Mouse (Mus musculus): Measurements from ENCODE around the gene Il18r1. TPM values are rescaled to one million over a fixed set of nuclear protein-coding genes. Genes with fewer than 3 reads are reported as not detected.
A peak's percentile ranks its signal among the peaks of the same experiment; 100 is the strongest.

Il18r1 gene
- polyA plus RNA-seq, 1 experiment, result 9.2 TPM

- WGBS, result 20% methylated on average over 4 of the region's 4 CpGs
- Histone ChIP-seq H3K27ac (ENCODE audit: control insufficient read depth, insufficient read depth, low read depth, low read length, poor library complexity) (peak overlapping the region; percentile 67), H3K4me1 (ENCODE audit: control insufficient read depth, insufficient read depth, low read length) (peaks cover 2% of the 10 kb centered on the region; the same call in 1 of the 2 replicates), H3K4me3 (replicated peaks; ENCODE audit: control insufficient read depth, low read depth, low read length) (no peak overlapping the region)
- TF ChIP-seq POLR2A (IDR thresholded peaks at IDR 0.05; ENCODE audit: borderline replicate concordance, control insufficient read depth, low read depth, low read length), result no peak
- no peak for TF ChIP-seq CTCF (IDR thresholded peaks at IDR 0.05; ENCODE audit: control insufficient read depth, insufficient read depth, low read length)
These were observed 35.8 kb downstream of the Il18r1 start for GRCm38 (mm10) chr1:40501126-40501525.

- 12% methylated on average over 11 of the region's 11 CpGs for WGBS
- TF ChIP-seq CTCF (IDR thresholded peaks at IDR 0.05; ENCODE audit: control insufficient read depth, insufficient read depth, low read length), result no peak
- no peak for TF ChIP-seq POLR2A (IDR thresholded peaks at IDR 0.05; ENCODE audit: borderline replicate concordance, control insufficient read depth, low read depth, low read length)
- Histone ChIP-seq H3K27ac (ENCODE audit: control insufficient read depth, insufficient read depth, low read depth, low read length, poor library complexity) (peak overlapping the region; percentile 87), H3K4me1 (ENCODE audit: control insufficient read depth, insufficient read depth, low read length) (peaks cover 2% of the 10 kb centered on the region; the same call in 1 of the 2 replicates), H3K4me3 (replicated peaks; ENCODE audit: control insufficient read depth, low read depth, low read length) (peak overlapping the region; percentile 32)
These were observed 36.4 kb downstream of the Il18r1 start for GRCm38 (mm10) chr1:40501546-40502398.

- Histone ChIP-seq H3K4me3 (replicated peaks; ENCODE audit: control insufficient read depth, low read depth, low read length) (no peak overlapping the region), H3K27ac (ENCODE audit: control insufficient read depth, insufficient read depth, low read depth, low read length, poor library complexity) (no peak overlapping the region), H3K4me1 (ENCODE audit: control insufficient read depth, insufficient read depth, low read length) (peaks cover 2% of the 10 kb centered on the region; the same call in 1 of the 2 replicates)
- WGBS, result 22% methylated on average over 5 of the region's 5 CpGs
- TF ChIP-seq POLR2A (IDR thresholded peaks at IDR 0.05; ENCODE audit: borderline replicate concordance, control insufficient read depth, low read depth, low read length) (no peak), CTCF (IDR thresholded peaks at IDR 0.05; ENCODE audit: control insufficient read depth, insufficient read depth, low read length) (no peak)
These were observed 39.2 kb downstream of the Il18r1 start for GRCm38 (mm10) chr1:40504548-40504947.

- Histone ChIP-seq H3K27ac (ENCODE audit: control insufficient read depth, insufficient read depth, low read depth, low read length, poor library complexity) (peak within 1 kb of the TSS; percentile 69; the same call in 1 of the 2 replicates), H3K4me1 (ENCODE audit: control insufficient read depth, insufficient read depth, low read length) (no peaks in the 10 kb centered on the region), H3K4me3 (replicated peaks; ENCODE audit: control insufficient read depth, low read depth, low read length) (peak within 1 kb of the TSS; percentile 56)
- WGBS, result 2% methylated on average over 9 of the region's 9 CpGs
- TF ChIP-seq CTCF (IDR thresholded peaks at IDR 0.05; ENCODE audit: control insufficient read depth, insufficient read depth, low read length), result no peak
- no peak for TF ChIP-seq POLR2A (IDR thresholded peaks at IDR 0.05; ENCODE audit: borderline replicate concordance, control insufficient read depth, low read depth, low read length)
These were observed 49.7 kb downstream of the Il18r1 start, which contains the start of gene Il18rap for GRCm38 (mm10) chr1:40514851-40515585. Gene Il18rap (plus strand): TSS chr1:40515362.

GRCm38 (mm10) chr1:40516364-40516763, 51.0 kb downstream of the Il18r1 start:
- peak overlapping the region; percentile 39 for H3K4me3 ChIP-seq (replicated peaks; ENCODE audit: control insufficient read depth, low read depth, low read length)
- no peak overlapping the region for H3K27ac ChIP-seq (ENCODE audit: control insufficient read depth, insufficient read depth, low read depth, low read length, poor library complexity)
- no peaks in the 10 kb centered on the region for H3K4me1 ChIP-seq (ENCODE audit: control insufficient read depth, insufficient read depth, low read length)
- WGBS, result 34% methylated on average over 6 of the region's 6 CpGs
- TF ChIP-seq POLR2A (IDR thresholded peaks at IDR 0.05; ENCODE audit: borderline replicate concordance, control insufficient read depth, low read depth, low read length), result no peak
- TF ChIP-seq CTCF (IDR thresholded peaks at IDR 0.05; ENCODE audit: control insufficient read depth, insufficient read depth, low read length), result no peak

GRCm38 (mm10) chr1:40522918-40523317, 57.6 kb downstream of the Il18r1 start:
- no peak for TF ChIP-seq POLR2A (IDR thresholded peaks at IDR 0.05; ENCODE audit: borderline replicate concordance, control insufficient read depth, low read depth, low read length)
- no peak for TF ChIP-seq CTCF (IDR thresholded peaks at IDR 0.05; ENCODE audit: control insufficient read depth, insufficient read depth, low read length)
- H3K4me3 ChIP-seq (replicated peaks; ENCODE audit: control insufficient read depth, low read depth, low read length), result no peak overlapping the region
- peaks cover 1% of the 10 kb centered on the region; the same call in 1 of the 2 replicates for H3K4me1 ChIP-seq (ENCODE audit: control insufficient read depth, insufficient read depth, low read length)
- H3K27ac ChIP-seq (ENCODE audit: control insufficient read depth, insufficient read depth, low read depth, low read length, poor library complexity), result no peak overlapping the region
- 78% methylated on average over 7 of the region's 7 CpGs for WGBS

- TF ChIP-seq CTCF (IDR thresholded peaks at IDR 0.05; ENCODE audit: control insufficient read depth, insufficient read depth, low read length) (no peak), POLR2A (IDR thresholded peaks at IDR 0.05; ENCODE audit: borderline replicate concordance, control insufficient read depth, low read depth, low read length) (no peak)
- no peak overlapping the region for H3K27ac ChIP-seq (ENCODE audit: control insufficient read depth, insufficient read depth, low read depth, low read length, poor library complexity)
- H3K4me1 ChIP-seq (ENCODE audit: control insufficient read depth, insufficient read depth, low read length), result peaks cover 1% of the 10 kb centered on the region; the same call in 1 of the 2 replicates
These were observed 58.8 kb downstream of the Il18r1 start for GRCm38 (mm10) chr1:40523971-40524722.

More at GRCm38 (mm10) chr1:40523971-40524722, 58.8 kb downstream of the Il18r1 start:
- no peak overlapping the region for H3K4me3 ChIP-seq (replicated peaks; ENCODE audit: control insufficient read depth, low read depth, low read length)
- 54% methylated on average over 5 of the region's 5 CpGs for WGBS

Data from bone marrow, adult 2 months (tissue).